Mouse (Mus musculus) left cerebral cortex, postnatal 10 days (tissue): ENCODE measurements around the gene Dclk2. TPM values are rescaled to one million over a fixed set of nuclear protein-coding genes. Genes with fewer than 3 reads are reported as not detected.

Experiments
- DNase-seq, 2 experiments: peaks; one replicate each; pipeline ENCODE4 v3.0.0; 2021 to 2022; ENCODE audit warnings: low spot score in 2 of 2, mixed read lengths in 1 of 2; ENCODE audit errors: extremely low spot score in 1 of 2
- intact Hi-C: fragments of 180-260 bp; cut with DNase I; formaldehyde crosslinking; loops from one replicate; pipeline ENCODE4 v1.15.1; 2025
- total RNA-seq, 2 experiments: library from RNA; stranded (reverse); gene quantifications; 2 replicates each; pipeline ENCODE4 v1.2.3; 2021

Gene Dclk2
- total RNA-seq, 2 experiments from 2014 or later, result 100 to 104 TPM

DNA sequence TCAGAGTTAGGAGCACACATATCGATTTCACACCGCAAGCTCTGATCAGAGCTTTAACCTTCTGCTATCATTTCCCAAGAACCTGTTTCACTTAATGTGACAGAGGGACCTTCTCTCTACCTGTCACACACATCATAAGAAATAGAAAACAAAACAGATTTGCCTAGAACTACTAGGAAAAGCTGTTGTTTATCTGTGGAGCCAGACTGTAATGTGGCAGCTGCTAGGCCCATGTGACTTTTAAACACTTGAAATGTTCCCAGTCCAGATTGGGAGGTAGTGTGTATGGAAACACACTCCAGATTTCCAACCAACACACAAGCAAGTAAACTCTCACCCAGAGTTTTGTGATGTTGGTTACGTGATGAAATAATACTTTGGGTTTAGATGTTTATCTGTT is 136.6 kb downstream of the Dclk2 start:
- intact Hi-C loops, result no loop called here
- no peak for DNase-seq

DNA sequence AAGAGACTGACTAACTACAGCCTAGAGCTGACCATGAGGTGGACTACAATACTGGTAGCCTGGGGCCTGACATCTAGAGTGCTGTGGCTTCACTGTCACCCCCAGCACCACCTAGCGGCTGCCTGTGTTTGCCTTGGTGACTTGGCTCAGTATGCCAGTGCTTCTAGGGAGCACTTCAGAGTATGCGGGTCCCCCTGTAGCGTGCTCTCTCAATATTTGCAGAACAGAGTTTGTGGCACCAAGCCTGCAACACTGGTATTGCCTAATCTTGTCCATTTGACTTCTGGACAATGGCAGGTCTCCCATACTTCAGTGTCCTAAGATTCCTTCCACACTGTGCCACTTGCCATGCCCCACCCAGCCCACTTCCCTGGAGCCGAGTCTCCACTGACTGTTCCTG is 140.9 kb downstream of the Dclk2 start:
- intact Hi-C loops, result no loop called here
- DNase-seq, result no peak

DNA sequence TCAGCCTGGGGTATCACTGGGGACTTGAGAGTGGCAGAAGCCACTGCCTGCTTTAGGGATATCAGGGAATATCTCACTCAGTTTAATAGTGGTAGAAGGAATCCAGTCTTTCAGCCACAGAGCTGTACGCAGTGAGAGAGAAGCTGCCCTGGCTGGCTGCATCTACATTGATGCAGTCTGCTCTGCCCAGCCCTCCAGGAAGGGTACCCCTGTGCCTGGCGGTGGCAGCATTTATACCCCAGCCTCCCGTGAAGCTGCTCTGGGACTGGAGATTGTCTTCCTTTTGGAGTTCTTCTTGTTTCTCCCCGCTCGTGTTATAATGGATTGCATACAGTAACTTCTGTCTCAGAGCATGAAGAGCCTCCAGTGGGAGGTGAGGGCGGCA is 145.2 kb downstream of the Dclk2 start:
- DNase-seq, result no peak
- intact Hi-C loops, result no loop called here

DNA sequence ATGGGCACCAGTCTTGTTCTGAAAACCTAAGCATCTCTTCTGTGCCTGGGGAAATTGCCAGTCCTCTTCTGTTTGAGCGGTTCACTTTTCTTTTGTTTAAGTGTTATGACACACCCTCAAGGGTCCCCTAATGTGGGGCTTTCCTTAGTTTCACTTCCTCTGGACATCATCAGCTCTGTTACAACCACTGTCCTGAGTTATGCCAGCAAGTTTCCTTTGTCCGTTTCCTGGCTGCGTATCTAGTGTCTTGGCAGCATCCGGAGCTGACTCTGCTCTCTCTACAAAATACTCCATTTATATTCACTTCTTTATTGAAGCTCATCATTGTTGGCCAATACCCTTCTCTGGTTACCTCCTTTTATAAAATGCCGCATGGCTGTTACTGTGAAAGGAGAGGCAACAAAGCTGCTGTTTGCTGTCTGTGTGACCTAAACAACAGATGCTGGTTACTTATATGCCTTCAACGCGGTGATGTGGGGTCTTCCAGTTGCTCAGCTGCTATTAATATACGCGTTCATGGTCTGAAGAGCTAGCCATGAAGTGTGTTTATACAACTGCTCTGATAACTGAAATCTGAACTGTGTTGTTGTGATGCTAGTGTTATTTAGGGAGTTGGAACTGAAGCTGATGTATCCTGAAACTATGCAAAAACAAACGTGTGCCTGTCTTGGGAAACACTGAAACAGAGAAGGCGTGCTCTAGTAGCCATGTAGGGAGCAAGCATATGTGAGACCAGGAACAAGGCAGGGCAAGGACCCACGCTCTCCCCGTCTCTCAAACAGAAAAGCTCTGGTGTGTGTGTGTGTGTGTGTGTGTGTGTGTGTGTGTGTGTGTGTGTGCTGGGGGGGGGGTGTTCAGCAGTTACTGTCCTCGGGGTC is 145.8 kb downstream of the Dclk2 start:
- intact Hi-C loops, result no loop called here
- DNase-seq, result no peak

DNA sequence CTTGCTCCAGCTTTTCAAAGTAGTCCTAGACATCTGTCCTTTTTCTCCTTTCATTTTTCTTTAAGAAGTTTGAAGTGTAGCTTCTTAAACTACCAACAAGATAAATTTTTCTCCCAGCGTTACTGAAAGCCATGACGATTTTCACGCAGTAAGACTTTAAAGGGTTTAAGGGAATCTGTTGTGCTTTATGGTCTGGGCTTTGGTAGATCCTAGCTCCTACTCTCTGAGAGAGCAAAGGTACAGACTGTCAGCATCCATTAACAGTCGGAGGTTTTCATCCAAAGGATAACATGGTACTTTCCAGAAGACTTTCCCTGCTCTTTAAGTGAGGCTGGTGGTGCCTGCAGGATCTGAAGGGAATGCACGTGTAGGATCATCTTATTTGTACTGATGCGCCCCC is 151.7 kb downstream of the Dclk2 start:
- intact Hi-C loops, result loop anchor here (10.0 kb wide), 1 partner anchor 444 kb away; no protein-coding TSS in a partner anchor
- no peak for DNase-seq

DNA sequence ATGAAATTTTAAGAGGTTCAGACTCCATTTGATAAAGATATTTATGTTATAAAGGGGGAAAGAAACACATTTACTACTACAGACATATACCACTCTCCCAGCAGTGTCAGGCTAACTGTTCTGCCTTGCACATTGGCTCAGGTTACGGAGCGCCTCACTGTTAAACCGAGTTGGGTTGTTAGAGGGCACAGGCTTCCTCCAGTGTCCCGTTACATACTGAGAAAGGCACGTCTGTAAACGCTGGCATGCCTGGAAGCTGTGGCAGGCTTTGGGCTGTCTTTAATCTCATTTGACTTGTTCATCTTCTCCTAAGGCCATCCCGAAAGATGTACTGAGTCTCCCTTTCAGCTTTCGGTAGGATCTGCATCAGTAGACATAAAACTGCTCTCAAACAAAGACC is 152.1 kb downstream of the Dclk2 start:
- intact Hi-C loops, result loop anchor here (10.0 kb wide), 1 partner anchor 444 kb away; no protein-coding TSS in a partner anchor
- DNase-seq, result no peak

DNA sequence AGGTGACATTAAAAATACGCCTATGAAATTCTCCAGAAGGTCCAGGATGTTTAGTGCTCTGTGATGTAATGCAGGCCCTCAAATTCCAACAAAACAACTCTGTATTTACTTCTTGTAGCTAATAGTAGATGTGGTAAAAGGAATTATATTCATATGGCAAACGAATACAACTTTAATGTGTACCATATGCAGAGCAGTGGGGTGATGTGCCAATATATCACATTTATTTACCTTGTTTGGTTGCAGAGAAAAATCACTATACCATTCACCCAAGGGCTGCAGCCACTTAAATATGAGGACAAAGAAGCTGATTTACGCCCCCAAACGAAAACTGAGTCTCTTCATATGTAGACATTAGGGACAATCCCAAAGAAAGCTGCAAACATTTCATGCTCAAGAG is 158.2 kb downstream of the Dclk2 start:
- DNase-seq, result no peak
- intact Hi-C loops, result loop anchor here (10.0 kb wide), 1 partner anchor 438 kb away; no protein-coding TSS in a partner anchor

DNA sequence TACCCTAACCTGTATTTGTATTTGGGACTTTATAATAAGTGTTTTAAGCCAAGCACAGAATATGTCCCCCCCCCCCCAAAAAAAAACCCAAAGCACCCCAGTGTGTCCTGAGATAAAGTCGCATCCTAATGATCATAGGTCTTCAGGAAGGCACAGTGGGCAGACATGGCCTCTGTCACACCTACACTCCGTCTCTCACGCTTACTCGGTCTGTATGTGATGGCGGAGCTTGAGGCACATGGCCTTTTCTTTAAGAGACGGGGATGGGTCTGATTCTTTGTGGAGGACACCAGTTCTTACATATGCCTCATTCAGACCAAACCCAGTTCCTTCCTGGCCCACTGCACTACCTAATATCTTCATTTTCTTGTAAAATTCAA is 158.6 kb downstream of the Dclk2 start:
- intact Hi-C loops, result loop anchor here (10.0 kb wide), 1 partner anchor 437 kb away; no protein-coding TSS in a partner anchor
- no peak for DNase-seq

DNA sequence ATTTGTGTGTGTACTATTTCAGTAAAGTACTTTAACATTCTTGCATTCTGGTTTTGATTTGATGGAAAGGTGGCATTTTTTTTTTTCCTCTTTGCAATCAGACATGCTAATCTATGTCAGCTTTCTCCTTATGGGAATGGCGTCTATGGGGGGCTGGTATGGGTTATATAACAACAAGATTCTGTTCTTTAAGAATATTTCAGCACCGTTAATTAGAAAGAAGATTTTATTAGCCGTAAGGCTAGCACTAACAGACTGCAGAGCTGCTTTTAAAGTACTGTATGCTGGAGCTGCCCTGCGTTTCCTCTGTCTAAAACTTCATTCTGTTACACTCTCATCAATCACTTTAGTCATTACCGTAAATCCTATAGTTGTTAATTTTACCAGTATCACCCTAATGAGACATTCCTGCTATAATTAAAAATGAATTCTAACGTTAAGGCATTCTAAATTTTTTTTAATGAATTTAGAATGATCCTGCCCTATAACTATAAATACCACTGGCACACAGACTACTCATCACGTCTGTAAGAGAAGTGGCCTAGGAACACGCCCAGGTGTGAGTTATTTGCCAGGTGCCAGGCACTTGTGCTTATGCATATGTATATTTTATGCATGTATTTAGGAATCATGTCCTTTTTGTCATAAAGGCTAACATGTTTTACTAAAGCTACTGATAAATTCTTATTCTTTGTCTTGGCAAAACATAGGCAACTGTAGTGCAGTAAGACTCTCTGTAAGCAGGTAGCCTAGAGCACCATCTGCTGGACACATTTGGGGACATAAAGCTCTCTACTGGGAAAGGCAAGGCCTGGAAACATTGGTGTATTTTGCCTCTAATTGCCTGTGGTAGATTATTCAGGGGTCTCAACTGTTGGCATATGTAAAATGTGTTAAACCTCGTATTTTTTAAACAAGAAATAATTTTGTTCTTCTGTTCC is 159.3 kb downstream of the Dclk2 start:
- DNase-seq, result peak; percentile 76 to 77
- intact Hi-C loops, result loop anchor here (10.0 kb wide), 1 partner anchor 437 kb away; no protein-coding TSS in a partner anchor

DNA sequence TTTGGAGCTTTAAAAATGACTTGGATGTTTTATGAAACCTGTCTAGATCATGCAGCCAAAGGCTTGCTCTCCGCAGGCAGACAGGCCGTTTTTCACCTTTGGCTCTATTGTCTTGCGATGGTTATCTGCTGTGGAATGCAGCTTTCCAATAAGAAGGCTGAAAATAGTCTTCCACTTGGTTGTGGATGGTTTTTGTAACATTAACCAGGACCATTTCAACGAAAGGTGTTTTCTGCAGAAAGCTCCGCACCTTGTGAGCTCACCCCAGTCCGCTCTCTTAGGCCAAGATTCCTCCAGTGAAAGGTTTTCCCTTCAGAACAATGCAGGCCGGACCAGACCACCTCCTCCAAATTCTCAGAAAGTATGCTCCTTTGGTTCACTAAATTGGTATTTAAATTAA is 160.2 kb downstream of the Dclk2 start:
- intact Hi-C loops, result loop anchor here (10.0 kb wide), 1 partner anchor 436 kb away; no protein-coding TSS in a partner anchor
- DNase-seq, result no peak

DNA sequence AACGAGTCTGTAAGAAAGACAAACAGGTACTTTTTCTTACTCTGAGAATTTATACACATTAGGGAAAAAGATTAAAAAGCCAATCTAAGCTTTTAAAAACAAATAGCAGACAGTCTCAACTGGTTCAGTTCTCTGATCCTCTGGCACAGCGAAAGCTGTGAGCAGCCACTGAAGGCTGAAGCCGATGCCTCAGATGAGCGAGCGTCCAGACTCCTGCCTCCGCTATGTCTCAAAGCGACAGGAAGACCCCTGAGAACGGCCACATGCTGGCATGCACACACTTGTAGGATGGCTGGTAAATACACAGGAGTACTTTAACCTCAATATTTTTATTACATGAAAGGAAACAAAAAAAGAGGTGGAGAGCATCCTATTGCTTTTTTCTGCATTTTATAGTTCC is 160.8 kb downstream of the Dclk2 start:
- intact Hi-C loops, result loop anchor here (10.0 kb wide), 2 partner anchors 215 to 435 kb away; partner anchors contain the start of gene Mab21l2

DNA sequence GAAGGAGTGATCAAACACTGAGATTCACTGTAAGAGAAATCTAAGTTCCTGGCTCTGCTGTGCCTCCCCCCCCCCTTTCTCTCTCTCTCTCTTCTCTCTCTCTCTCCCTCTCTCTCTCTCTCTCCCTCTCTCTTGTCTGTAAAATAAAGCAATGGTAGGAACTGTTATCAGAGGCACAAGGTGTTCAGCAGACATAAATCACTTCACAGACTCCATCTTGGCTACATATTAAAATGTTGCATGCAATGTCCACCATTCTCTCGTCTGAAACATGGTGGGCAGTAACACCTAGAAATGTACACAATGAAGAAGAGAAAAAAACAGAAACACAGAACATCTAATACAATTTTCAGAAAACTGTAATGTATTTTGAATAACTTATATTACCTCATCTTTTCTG is 161.3 kb downstream of the Dclk2 start:
- no peak for DNase-seq
- intact Hi-C loops, result loop anchor here (10.0 kb wide), 1 partner anchor 215 kb away; the partner anchor contains the start of gene Mab21l2

More for the DNA sequence above, 160.8 kb downstream of the Dclk2 start:
- no peak for DNase-seq

DNA sequence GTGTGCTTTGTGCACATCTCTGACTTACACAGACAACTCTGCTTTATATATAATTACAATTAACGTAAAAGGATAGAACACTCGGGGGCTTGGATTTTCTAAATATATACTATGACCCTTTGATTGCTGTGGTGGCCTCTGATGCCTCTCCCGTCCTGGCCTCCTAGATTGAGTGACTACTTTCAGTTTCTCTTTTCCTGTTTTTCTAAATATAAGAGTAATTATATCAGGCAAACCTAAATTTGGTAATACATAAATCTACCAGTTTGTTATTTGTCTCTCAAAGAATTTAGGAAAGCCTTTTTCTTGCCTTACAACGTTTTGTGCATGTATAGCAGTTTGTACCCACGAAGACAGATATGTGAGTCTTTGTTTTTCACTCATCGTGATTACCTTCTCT is 161.9 kb downstream of the Dclk2 start:
- no peak for DNase-seq
- intact Hi-C loops, result loop anchor here (10.0 kb wide), 1 partner anchor 214 kb away; the partner anchor contains the start of gene Mab21l2

DNA sequence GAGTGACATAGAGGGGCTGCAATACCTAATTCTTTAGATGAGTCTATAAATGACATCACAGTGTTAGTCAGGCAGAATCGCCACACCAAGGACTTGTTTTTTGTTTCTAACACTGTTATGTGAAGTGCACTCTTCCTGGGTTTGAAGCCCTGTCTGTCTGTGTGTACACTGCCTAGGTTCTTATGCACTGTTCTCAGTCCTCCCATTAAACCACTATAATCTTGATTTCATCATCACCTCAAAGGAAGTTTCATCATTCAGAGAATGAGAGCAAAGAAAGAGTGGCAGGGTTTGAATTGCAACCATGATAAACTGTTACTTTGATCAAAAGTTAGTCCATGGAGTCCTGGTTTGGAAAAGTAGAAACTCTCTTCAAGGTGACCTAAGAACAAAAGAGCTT is 164.1 kb downstream of the Dclk2 start:
- intact Hi-C loops, result loop anchor here (10.0 kb wide), 1 partner anchor 212 kb away; the partner anchor contains the start of gene Mab21l2
- DNase-seq, result no peak

DNA sequence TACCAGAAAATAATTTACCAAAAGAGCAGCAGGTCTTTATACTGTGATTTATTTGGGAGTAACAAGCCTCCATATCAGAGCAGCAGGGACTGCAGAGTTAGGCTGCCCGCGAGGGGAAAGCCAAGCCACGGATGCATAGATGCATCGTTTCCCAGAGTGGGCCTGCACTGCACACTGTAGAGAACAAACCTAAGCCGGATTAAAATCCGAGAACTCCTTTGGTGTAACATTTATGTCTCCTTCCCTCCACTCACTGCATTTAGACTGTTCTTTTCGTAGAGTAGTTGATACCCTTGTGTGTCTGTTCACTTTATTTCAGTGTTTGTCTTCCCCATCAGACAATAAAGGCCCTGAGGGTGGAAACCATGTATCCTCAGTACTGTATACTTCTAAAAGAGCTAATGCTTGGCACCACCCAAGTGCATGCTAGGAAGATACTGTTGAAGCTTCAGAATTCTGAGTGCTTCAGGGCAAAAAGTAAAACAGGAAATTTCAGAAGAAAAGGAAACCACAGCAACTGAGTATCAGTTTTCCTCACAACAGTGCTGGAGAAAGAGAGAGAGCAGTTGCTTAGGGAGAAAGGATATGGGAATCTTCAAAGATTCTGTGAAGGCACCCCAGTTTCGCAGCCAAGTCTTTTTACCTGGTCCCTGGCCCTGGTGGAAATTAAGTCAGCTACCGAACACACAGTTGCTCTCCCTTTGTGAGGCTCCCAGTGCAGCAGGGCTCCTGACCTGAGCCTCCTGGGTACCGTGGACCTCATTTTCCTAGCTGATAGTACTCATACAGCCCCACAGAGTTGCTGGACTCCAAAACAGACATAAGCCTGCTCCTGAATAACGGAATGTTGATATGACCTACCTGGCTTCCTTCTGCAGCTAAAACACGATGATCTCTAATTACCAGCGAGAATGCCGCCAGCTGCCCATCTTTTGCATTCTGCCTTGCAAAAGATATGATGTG is 165.8 kb downstream of the Dclk2 start:
- DNase-seq, result no peak
- intact Hi-C loops, result loop anchor here (10.0 kb wide), 1 partner anchor 210 kb away; the partner anchor contains the start of gene Mab21l2

DNA sequence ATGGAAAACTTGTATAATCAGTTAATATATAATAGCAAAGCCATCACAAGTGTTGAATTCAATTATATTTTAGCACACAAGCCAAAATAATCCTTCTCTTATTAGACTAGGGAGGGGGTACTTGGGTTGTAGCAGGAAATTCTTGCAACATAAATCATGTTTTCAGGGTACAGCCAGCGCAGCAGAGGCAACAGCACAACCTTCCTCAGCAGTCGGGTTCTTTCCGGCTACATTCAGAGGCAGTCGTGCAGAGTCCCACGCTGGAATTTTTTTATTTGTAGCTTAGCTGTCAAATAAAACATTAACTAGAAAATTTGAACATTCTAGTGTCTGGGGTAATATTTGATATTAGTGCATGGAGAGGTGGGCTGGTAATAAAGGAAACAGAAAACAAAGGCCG is 166.5 kb downstream of the Dclk2 start:
- intact Hi-C loops, result loop anchor here (10.0 kb wide), 1 partner anchor 209 kb away; the partner anchor contains the start of gene Mab21l2

DNA sequence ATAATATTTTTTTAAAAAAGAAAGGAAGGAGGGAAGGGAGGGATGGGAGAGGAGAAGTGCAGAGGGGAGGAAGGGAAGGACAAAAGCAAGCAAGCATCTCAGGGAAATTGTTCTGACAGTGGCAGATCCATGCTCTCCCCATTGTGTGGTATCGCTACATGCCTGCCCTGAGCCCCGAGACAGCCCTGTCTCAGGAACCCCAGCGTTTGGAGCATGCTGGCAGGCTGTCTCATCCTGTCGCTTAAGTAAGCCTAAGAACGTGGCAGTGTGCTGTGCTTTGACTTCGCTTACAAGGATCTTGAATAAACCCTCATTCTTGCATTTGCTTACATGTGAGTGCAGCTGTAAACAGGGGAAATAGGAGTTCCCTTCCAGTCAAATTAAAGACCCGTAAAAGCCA is 170.0 kb downstream of the Dclk2 start:
- intact Hi-C loops, result loop anchor here (10.0 kb wide), 1 partner anchor 206 kb away; the partner anchor contains the start of gene Mab21l2
- DNase-seq, result no peak

More for the DNA sequence above, 166.5 kb downstream of the Dclk2 start:
- no peak for DNase-seq
